Mouse (Mus musculus) G1E (cell line): Measurements from ENCODE around the gene Wdr19.

Experiments used
- CTCF ChIP-seq: IDR thresholded peaks from 2 replicates; pipeline ENCODE4 v1.5.1; 2012; ENCODE audit warnings: low read depth, low read length, inconsistent platforms, mixed read lengths
- POLR2AphosphoS5 ChIP-seq: IDR thresholded peaks from 2 replicates; pipeline ENCODE4 v1.6.1; 2012; ENCODE audit warnings: low read depth, low read length, inconsistent platforms; ENCODE audit not compliant: insufficient replicate concordance
- TAL1 ChIP-seq: conservative IDR thresholded peaks from 2 replicates; pipeline ENCODE4 v1.6.1; 2012; ENCODE audit warnings: low read depth, low read length, inconsistent platforms, mixed read lengths

- no peak for TF ChIP-seq CTCF
- no peak for TF ChIP-seq TAL1
- no peak for TF ChIP-seq POLR2AphosphoS5
Measured at GRCm38 (mm10) chr5:65170206-65170605, 29.3 kb upstream of the Wdr19 start.
